Mouse (Mus musculus): Measurements from ENCODE around the gene Tmem185b.

The Tmem185b gene

GRCm38 (mm10) chr1:119541570-119541969 is 15.6 kb downstream of the Tmem185b start:
- DNase-seq, result no peak

DNA sequence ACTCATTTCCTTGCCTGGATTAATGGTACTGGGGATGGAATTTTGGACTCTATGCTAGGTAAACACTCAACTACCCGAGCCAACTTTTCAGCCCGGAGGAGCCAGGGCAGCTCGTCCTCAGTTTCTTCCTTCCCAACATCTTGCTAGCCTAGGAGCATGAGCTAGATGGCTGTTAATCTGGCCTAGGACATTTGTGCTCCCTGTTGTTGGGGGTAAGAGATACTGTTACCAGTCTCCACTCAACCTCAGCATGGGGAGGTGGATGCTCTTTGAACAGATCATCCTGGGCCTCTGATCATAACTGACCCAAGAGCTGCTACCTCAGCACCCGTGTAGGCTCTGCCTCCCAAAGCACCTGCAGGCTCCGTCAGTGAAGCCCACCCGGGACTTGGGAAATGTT is 17.4 kb downstream of the Tmem185b start:
- no peak for DNase-seq

- no peak for DNase-seq
Observed at GRCm38 (mm10) chr1:119544611-119545155, 18.7 kb downstream of the Tmem185b start.

- no peak for DNase-seq
Observed at GRCm38 (mm10) chr1:119545164-119545563, 19.2 kb downstream of the Tmem185b start.

- DNase-seq, result no peak
Observed at GRCm38 (mm10) chr1:119545671-119546070, 19.7 kb downstream of the Tmem185b start.

DNA sequence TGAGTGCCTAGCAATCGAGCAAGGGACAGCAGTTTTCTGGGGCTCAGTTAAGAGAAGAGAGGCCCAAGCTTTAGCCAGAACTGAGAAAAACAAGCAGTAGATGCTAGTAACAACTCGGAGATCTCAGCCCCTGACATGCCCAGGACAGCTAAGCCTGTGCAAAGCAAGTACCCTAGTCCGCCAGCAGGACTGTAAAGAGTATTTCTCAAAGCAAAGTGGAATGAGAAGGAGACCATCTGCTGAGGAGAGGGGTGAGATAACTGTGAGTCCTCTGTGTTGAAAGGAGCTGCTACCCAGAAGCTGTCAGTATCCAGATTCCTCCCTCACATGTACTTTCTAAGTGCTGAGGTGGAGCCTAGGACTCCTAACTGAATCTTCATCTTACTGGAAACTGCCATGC is 20.5 kb downstream of the Tmem185b start:
- no peak for DNase-seq

GRCm38 (mm10) chr1:119548668-119549326 is 22.8 kb downstream of the Tmem185b start:
- DNase-seq, result peak; percentile 75 to 87

GRCm38 (mm10) chr1:119549327-119549689 is 23.3 kb downstream of the Tmem185b start:
- DNase-seq, result no peak

- DNase-seq, result no peak
Observed at GRCm38 (mm10) chr1:119550064-119550463, 24.1 kb downstream of the Tmem185b start.

GRCm38 (mm10) chr1:119551651-119552050 is 25.7 kb downstream of the Tmem185b start:
- peak; percentile 57 to 63 for DNase-seq

GRCm38 (mm10) chr1:119555651-119556050 is 29.7 kb downstream of the Tmem185b start:
- DNase-seq, result no peak

DNA sequence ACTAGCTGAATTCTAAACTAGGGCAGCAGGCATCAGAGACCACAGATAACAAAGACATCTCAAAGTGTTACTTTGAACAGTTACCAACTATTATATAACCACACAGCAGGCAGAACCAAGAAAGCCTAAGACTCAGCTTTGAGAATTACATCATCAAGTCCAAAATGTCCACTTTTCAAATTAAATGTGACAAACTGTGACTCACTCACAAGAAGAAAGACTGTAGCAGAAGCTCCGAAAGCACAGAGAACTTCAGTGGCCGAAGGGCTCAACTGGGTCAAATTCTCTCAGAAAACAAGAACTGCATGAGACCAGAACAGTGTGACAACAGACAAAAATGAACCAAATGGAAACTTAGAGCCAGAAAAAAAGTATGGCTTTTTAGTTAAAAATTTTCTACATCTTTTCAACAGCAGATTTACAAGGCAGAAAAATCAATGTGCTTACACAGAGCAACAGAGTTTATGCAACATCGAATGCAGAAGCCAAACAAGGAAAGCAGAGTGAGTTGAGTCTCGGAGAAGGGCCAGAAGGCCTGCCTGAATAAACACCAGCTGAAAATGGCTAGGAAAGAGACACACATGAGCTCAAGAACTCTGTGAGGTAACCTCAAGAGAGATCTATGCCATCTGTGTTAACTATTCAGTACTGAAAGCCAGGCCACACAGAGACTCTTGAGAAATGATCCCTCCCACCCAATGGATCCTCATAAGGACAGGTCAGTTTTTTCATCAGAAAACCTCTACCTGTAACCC is 31.9 kb downstream of the Tmem185b start:
- peak in 1 of 2 experiments; percentile 29 for DNase-seq

DNA sequence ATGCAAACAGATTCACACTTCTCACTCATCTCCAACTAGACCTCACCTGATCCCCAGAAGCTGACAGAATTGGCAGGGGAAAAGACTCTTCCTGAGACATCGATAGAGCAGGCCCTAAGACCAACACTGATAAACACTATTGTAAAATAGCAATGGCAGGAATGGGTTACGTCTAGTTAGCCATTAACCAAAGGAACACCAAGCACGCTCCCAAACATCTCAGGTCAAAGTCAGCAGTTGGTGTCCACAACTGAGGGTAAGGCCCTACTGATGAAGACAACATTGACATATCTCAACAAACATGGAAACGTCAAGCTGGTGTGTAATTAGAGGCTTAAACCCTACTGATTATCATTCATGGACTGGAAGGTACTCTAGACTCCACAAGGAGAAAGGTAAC is 39.6 kb downstream of the Tmem185b start:
- peak; percentile 48 to 58 for DNase-seq

DNA sequence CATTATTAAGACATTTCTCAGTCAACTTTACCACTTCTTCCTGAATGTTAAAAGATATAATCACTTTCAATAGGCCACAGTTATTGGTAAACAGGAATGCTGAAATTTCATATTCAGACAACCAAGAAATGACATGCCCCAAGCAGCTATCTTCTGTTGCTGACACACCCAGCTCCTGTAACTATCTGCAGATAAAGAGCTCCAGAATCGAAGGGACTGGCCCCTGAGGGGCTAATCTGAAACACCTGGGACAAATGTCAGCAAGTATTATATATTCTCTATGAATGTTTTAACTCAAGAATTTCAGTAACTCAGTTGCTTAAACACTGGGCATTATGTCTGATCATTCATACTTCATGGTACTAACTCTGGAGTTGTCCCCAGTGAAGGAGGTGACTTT is 44.2 kb downstream of the Tmem185b start:
- no peak for DNase-seq

All from kidney, adult 8-10 months (tissue).